9 mouse cellular contexts compared by ENCODE assay signal in genomic region chr12:111766313-111767236, GRCm38 (mm10). TPM values are rescaled to one million over a fixed set of nuclear protein-coding genes. Genes with fewer than 3 reads are reported as not detected.
DNase-seq lines count a peak whose midpoint lies in the region; ATAC-seq and TF ChIP-seq lines count a peak whose summit lies in the region.
"Had no signal": no experiment of that assay in that cellular context is flagged by ENCODE, and none has a peak within 500 bp of the region (broad histone marks: within the 10 kb centered on the region; RNA-seq: fewer than 3 reads in every experiment).

No protein-coding gene starts in this region.

- H3K36me3 ChIP-seq in heart, postnatal 0 days (replicated peaks; ENCODE audit: control insufficient read depth, insufficient read depth, low read length) = peaks cover 7% of the 10 kb centered on the region
- H3K36me3 ChIP-seq in forebrain, embryonic 14.5 days (ENCODE audit: control insufficient read depth, insufficient read depth, low read length) = peaks cover 12% of the 10 kb centered on the region; the same call in 1 of the 2 replicates
- H3K36me3 ChIP-seq in midbrain, postnatal 0 days (ENCODE audit: insufficient read depth, low read length) = no peaks in the 10 kb centered on the region; the same call in 1 of the 2 replicates

- no peaks in the 10 kb centered on the region for H3K9me3 ChIP-seq in heart, postnatal 0 days (replicated peaks; ENCODE audit: control insufficient read depth, low read length)
- H3K9me3 ChIP-seq in forebrain, embryonic 14.5 days (replicated peaks; ENCODE audit: control insufficient read depth, low read length) = no peaks in the 10 kb centered on the region
- H3K9me3 ChIP-seq in midbrain, postnatal 0 days (ENCODE audit: low read length) = no peaks in the 10 kb centered on the region

- peak; percentile 44 for DNase-seq in heart, postnatal 0 days (ENCODE audit: low spot score)
- no peak for DNase-seq in heart, postnatal 25 days (ENCODE audit: low spot score)
- peak; percentile 74 for DNase-seq in cerebellum, adult 9-10 months
- peak; percentile 15 for DNase-seq in forebrain, embryonic 14.5 days (ENCODE audit: low spot score)
- peak; percentile 18 for DNase-seq in midbrain, postnatal 0 days (ENCODE audit: low spot score)
- no peak for DNase-seq in spleen, adult 18-20 months
- DNase-seq in layer of hippocampus, postnatal 25 days (ENCODE audit: extremely low spot score in 1 of 2, low spot score in 1 of 2) = no peak
- DNase-seq in left cerebral cortex, postnatal 36 days (ENCODE audit: low spot score in 2 of 2) = no peak
- DNase-seq: lung, postnatal 14 days had no signal

- 0 out of 2 replicates have a peak overlapping the region, but pooled peaks have one; percentile 21 for H3K9ac ChIP-seq in heart, postnatal 0 days (replicated peaks; ENCODE audit: low read depth, low read length)
- H3K9ac ChIP-seq in forebrain, embryonic 14.5 days (ENCODE audit: low read length) = 0 out of 2 replicates have a peak overlapping the region, but pooled peaks have one; percentile 13
- 0 out of 2 replicates have a peak overlapping the region, but pooled peaks have one; percentile 19 for H3K9ac ChIP-seq in midbrain, postnatal 0 days (replicated peaks; ENCODE audit: low read length, poor library complexity, severe bottlenecking)

- peak overlapping the region; percentile 67 for H3K27ac ChIP-seq in heart, postnatal 0 days (ENCODE audit: low read depth)
- no peak overlapping the region for H3K27ac ChIP-seq in forebrain, embryonic 14.5 days (ENCODE audit: low read depth, low read length)
- no peak overlapping the region for H3K27ac ChIP-seq in midbrain, postnatal 0 days (ENCODE audit: low read depth, low read length)

- WGBS in heart, postnatal 0 days = 35% methylated on average over 16 of the region's 16 CpGs
- WGBS in forebrain, embryonic 14.5 days = 27% methylated on average over 16 of the region's 16 CpGs
- 22% methylated on average over 16 of the region's 16 CpGs for WGBS in midbrain, postnatal 0 days

- no peak for TF ChIP-seq CTCF in heart, postnatal 0 days (IDR thresholded peaks at IDR 0.05; ENCODE audit: low read depth)
- TF ChIP-seq CTCF in midbrain, postnatal 0 days (IDR thresholded peaks at IDR 0.05) = no peak

- intact Hi-C loops in heart, postnatal 25 days (cut with DNase I) = no loop called here
- intact Hi-C loops in left cerebral cortex, postnatal 36 days (cut with DNase I) = no loop called here

- no peak overlapping the region for H3K4me3 ChIP-seq in heart, postnatal 0 days (ENCODE audit: low read depth, low read length)
- H3K4me3 ChIP-seq in forebrain, embryonic 14.5 days (ENCODE audit: low read depth, low read length) = no peak overlapping the region
- H3K4me3 ChIP-seq in midbrain, postnatal 0 days (ENCODE audit: low read depth, low read length) = no peak overlapping the region

- peaks cover 28% of the 10 kb centered on the region for H3K4me1 ChIP-seq in heart, postnatal 0 days (ENCODE audit: control insufficient read depth, insufficient read depth)
- peaks cover 21% of the 10 kb centered on the region for H3K4me1 ChIP-seq in forebrain, embryonic 14.5 days (ENCODE audit: control insufficient read depth, insufficient read depth, low read length)
- H3K4me1 ChIP-seq in midbrain, postnatal 0 days (ENCODE audit: insufficient read depth, low read length) = peaks cover 10% of the 10 kb centered on the region

- H3K27me3 ChIP-seq in heart, postnatal 0 days (ENCODE audit: control insufficient read depth, insufficient read depth, low read length) = no peaks in the 10 kb centered on the region
- no peaks in the 10 kb centered on the region for H3K27me3 ChIP-seq in forebrain, embryonic 14.5 days (replicated peaks; ENCODE audit: control insufficient read depth, insufficient read depth, low read length)
- H3K27me3 ChIP-seq in midbrain, postnatal 0 days (ENCODE audit: insufficient read depth, low read length) = no peaks in the 10 kb centered on the region

- ATAC-seq in heart, postnatal 0 days (ENCODE audit: insufficient read depth, low read depth) = peak; percentile 66; the same call in 1 of the 2 replicates
- no peak for ATAC-seq in forebrain, embryonic 14.5 days
- no peak for ATAC-seq in midbrain, postnatal 0 days (ENCODE audit: low FRiP score)

- peak overlapping the region; percentile 37 for H3K4me2 ChIP-seq in heart, postnatal 0 days (ENCODE audit: low read depth, low read length)
- H3K4me2 ChIP-seq in forebrain, embryonic 14.5 days (ENCODE audit: low read length) = peak overlapping the region; percentile 1; the same call in 1 of the 2 replicates
- peak overlapping the region; percentile 13; the same call in 1 of the 2 replicates for H3K4me2 ChIP-seq in midbrain, postnatal 0 days (ENCODE audit: low read depth, low read length, poor library complexity, severe bottlenecking)

- TF ChIP-seq EP300 in heart, postnatal 0 days (IDR thresholded peaks at IDR 0.05; ENCODE audit: low read depth) = no peak

RNA-seq across cellular contexts. Expression of gene Klc1, which starts 7.9 kb away (rescaled TPM):
- 82.7 and 129 TPM in 2 replicates for total RNA-seq in heart, postnatal 0 days (2014; rRNA removed; ENCODE audit: low replicate concordance)
- 86.8 and 90.9 TPM in 2 replicates for polyA plus RNA-seq in heart, postnatal 0 days (2015; fragmentation: Nextera tagmentation; extraction: Ambion mirVana)
- 10 to 100 TPM; 94.5 to 95.3 TPM for total RNA-seq in heart, postnatal 25 days (2021)
- 391 and 464 TPM in 2 replicates for polyA plus RNA-seq in forebrain, embryonic 14.5 days (2014; fragmentation: Nextera tagmentation; extraction: Ambion mirVana)
- 509 and 579 TPM in 2 replicates for total RNA-seq in midbrain, postnatal 0 days (2014; rRNA removed)
- 653 and 669 TPM in 2 replicates for polyA plus RNA-seq in midbrain, postnatal 0 days (2015; fragmentation: Nextera tagmentation; extraction: Ambion mirVana)
- 100 to 1,000 TPM; 701 to 727 TPM for total RNA-seq in layer of hippocampus, postnatal 25 days (2021)
- total RNA-seq in left cerebral cortex, postnatal 36 days (2021) = 100 to 1,000 TPM; 783 to 837 TPM

RNA-seq across cellular contexts. Expression of gene Xrcc3, which starts 47.1 kb away (rescaled TPM):
- 3.5 and 40.9 TPM in 2 replicates for total RNA-seq in heart, postnatal 0 days (2014; rRNA removed; ENCODE audit: low replicate concordance)
- 1.6 and 2.0 TPM in 2 replicates for polyA plus RNA-seq in heart, postnatal 0 days (2015; fragmentation: Nextera tagmentation; extraction: Ambion mirVana)
- total RNA-seq in heart, postnatal 25 days (2021) = 1 to 10 TPM; 1.9 to 2.2 TPM
- 3.0 and 3.7 TPM in 2 replicates for polyA plus RNA-seq in forebrain, embryonic 14.5 days (2014; fragmentation: Nextera tagmentation; extraction: Ambion mirVana)
- 4.1 and 5.4 TPM in 2 replicates for total RNA-seq in midbrain, postnatal 0 days (2014; rRNA removed)
- 1.7 and 2.5 TPM in 2 replicates for polyA plus RNA-seq in midbrain, postnatal 0 days (2015; fragmentation: Nextera tagmentation; extraction: Ambion mirVana)
- 1 to 10 TPM; 4.2 to 4.6 TPM for total RNA-seq in layer of hippocampus, postnatal 25 days (2021)
- total RNA-seq in left cerebral cortex, postnatal 36 days (2021) = 1 to 10 TPM; 4.6 TPM

RNA-seq across cellular contexts. Expression of gene Zfyve21, which starts 47.4 kb away (rescaled TPM):
- 75.9 and 85.0 TPM in 2 replicates for total RNA-seq in heart, postnatal 0 days (2014; rRNA removed; ENCODE audit: low replicate concordance)
- polyA plus RNA-seq in heart, postnatal 0 days (2015; fragmentation: Nextera tagmentation; extraction: Ambion mirVana) = 91.1 and 106 TPM in 2 replicates
- total RNA-seq in heart, postnatal 25 days (2021) = 10 to 100 TPM; 61.1 to 66.7 TPM
- 43.0 and 45.0 TPM in 2 replicates for polyA plus RNA-seq in forebrain, embryonic 14.5 days (2014; fragmentation: Nextera tagmentation; extraction: Ambion mirVana)
- total RNA-seq in midbrain, postnatal 0 days (2014; rRNA removed) = 30.6 and 30.9 TPM in 2 replicates
- polyA plus RNA-seq in midbrain, postnatal 0 days (2015; fragmentation: Nextera tagmentation; extraction: Ambion mirVana) = 29.7 and 37.2 TPM in 2 replicates
- total RNA-seq in layer of hippocampus, postnatal 25 days (2021) = 10 to 100 TPM; 21.6 to 21.7 TPM
- 10 to 100 TPM; 22.8 to 23.1 TPM for total RNA-seq in left cerebral cortex, postnatal 36 days (2021)

RNA-seq across cellular contexts. Expression of gene Apopt1, which starts 53.5 kb away (rescaled TPM):
- total RNA-seq in heart, postnatal 0 days (2014; rRNA removed; ENCODE audit: low replicate concordance) = 18.5 and 50.7 TPM in 2 replicates
- 56.4 and 58.9 TPM in 2 replicates for polyA plus RNA-seq in heart, postnatal 0 days (2015; fragmentation: Nextera tagmentation; extraction: Ambion mirVana)
- 10 to 100 TPM; 32.1 to 36.4 TPM for total RNA-seq in heart, postnatal 25 days (2021)
- polyA plus RNA-seq in forebrain, embryonic 14.5 days (2014; fragmentation: Nextera tagmentation; extraction: Ambion mirVana) = 47.1 and 50.8 TPM in 2 replicates
- total RNA-seq in midbrain, postnatal 0 days (2014; rRNA removed) = 17.9 and 27.8 TPM in 2 replicates
- 63.1 and 67.0 TPM in 2 replicates for polyA plus RNA-seq in midbrain, postnatal 0 days (2015; fragmentation: Nextera tagmentation; extraction: Ambion mirVana)
- 10 to 100 TPM; 36.2 to 38.9 TPM for total RNA-seq in layer of hippocampus, postnatal 25 days (2021)
- total RNA-seq in left cerebral cortex, postnatal 36 days (2021) = 10 to 100 TPM; 39.8 to 41.6 TPM

RNA-seq across cellular contexts. Expression of gene Bag5, which starts 53.5 kb away (rescaled TPM):
- 13.3 and 16.3 TPM in 2 replicates for total RNA-seq in heart, postnatal 0 days (2014; rRNA removed; ENCODE audit: low replicate concordance)
- polyA plus RNA-seq in heart, postnatal 0 days (2015; fragmentation: Nextera tagmentation; extraction: Ambion mirVana) = 32.4 and 34.7 TPM in 2 replicates
- 10 to 100 TPM; 19.4 to 21.2 TPM for total RNA-seq in heart, postnatal 25 days (2021)
- 60.4 and 65.8 TPM in 2 replicates for polyA plus RNA-seq in forebrain, embryonic 14.5 days (2014; fragmentation: Nextera tagmentation; extraction: Ambion mirVana)
- 28.7 and 43.5 TPM in 2 replicates for total RNA-seq in midbrain, postnatal 0 days (2014; rRNA removed)
- polyA plus RNA-seq in midbrain, postnatal 0 days (2015; fragmentation: Nextera tagmentation; extraction: Ambion mirVana) = 68.7 and 70.8 TPM in 2 replicates
- total RNA-seq in layer of hippocampus, postnatal 25 days (2021) = 10 to 100 TPM; 46.7 to 54.1 TPM
- 10 to 100 TPM; 57.0 to 57.8 TPM for total RNA-seq in left cerebral cortex, postnatal 36 days (2021)

Comparison
In these comparisons a context has a peak if more than half of its experiments do, and no peak if none do; other contexts are left out.
1. DNase-seq: peak in heart, postnatal 0 days (single experiment), cerebellum, adult 9-10 months (single experiment), forebrain, embryonic 14.5 days (single experiment) and midbrain, postnatal 0 days (single experiment); none in heart, postnatal 25 days (single experiment), spleen, adult 18-20 months (0 of 2), layer of hippocampus, postnatal 25 days (0 of 2) and left cerebral cortex, postnatal 36 days (0 of 2).
2. Peak in every context shown above with its lines, with median percentiles within 50 percentile points of each other: H3K4me2 ChIP-seq and H3K9ac ChIP-seq.